Mouse (Mus musculus) neural tube, embryonic 14.5 days (tissue): Measurements from ENCODE around the gene Lrpprc. TPM values are rescaled to one million over a fixed set of nuclear protein-coding genes. Genes with fewer than 3 reads are reported as not detected.

Source experiments
- ATAC-seq: fragments of 200-750 bp; cut with Nextera tagmentation; 2 replicates; pipeline ENCODE4 v1.8.0; 2017; ENCODE audit warnings: low read depth, mild to moderate bottlenecking, moderate TSS enrichment, moderate library complexity
- H3K27ac ChIP-seq: fragments of 300-500 bp; sonication (generic); 2 replicates; pipeline ENCODE4 v1.5.1; 2014; ENCODE audit warnings: low read depth, mild to moderate bottlenecking, control low read depth, low read length, moderate library complexity, mixed read lengths
- H3K27me3 ChIP-seq: fragments of 300-500 bp; sonication (generic); 2 replicates; pipeline ENCODE4 v1.6.1; 2014; ENCODE audit warnings: low read length; ENCODE audit not compliant: control insufficient read depth, insufficient read depth
- H3K36me3 ChIP-seq: fragments of 300-500 bp; sonication (generic); 2 replicates; pipeline ENCODE4 v1.6.1; 2014; ENCODE audit warnings: low read length, mixed read lengths; ENCODE audit not compliant: control insufficient read depth, insufficient read depth
- H3K4me1 ChIP-seq: fragments of 300-500 bp; sonication (generic); 2 replicates; pipeline ENCODE4 v1.6.1; 2014; ENCODE audit warnings: low read length; ENCODE audit not compliant: control insufficient read depth, insufficient read depth
- H3K4me2 ChIP-seq: fragments of 300-500 bp; sonication (generic); 2 replicates; pipeline ENCODE4 v1.6.1; 2014; ENCODE audit warnings: mild to moderate bottlenecking, low read depth, low read length, control low read depth
- H3K4me3 ChIP-seq: fragments of 300-500 bp; sonication (generic); 2 replicates; pipeline ENCODE4 v1.5.1; 2014; ENCODE audit warnings: low read depth, low read length, control low read depth, mixed read lengths
- H3K9ac ChIP-seq: fragments of 300-500 bp; sonication (generic); replicated peaks from 2 replicates; pipeline ENCODE4 v1.6.1; 2014; ENCODE audit warnings: low read depth, mild to moderate bottlenecking, control low read depth, low read length, mixed read lengths
- H3K9me3 ChIP-seq: fragments of 300-500 bp; sonication (generic); 2 replicates; pipeline ENCODE4 v1.6.1; 2016; ENCODE audit warnings: low read length; ENCODE audit not compliant: control insufficient read depth
- WGBS: fragments of 180-500 bp; shearing (Covaris S2); extraction: QIAGEN DNeasy Blood & Tissue Kit; methylation state at CpG from one replicate; pipeline ENCODE4 v1.1.7; 2014; 5-methylcytosine and 5-hydroxymethylcytosine counted together
- polyA plus RNA-seq: library from polyadenylated mRNA; unstranded; fragments of >200 nt; fragmentation: Nextera tagmentation; extraction: Ambion mirVana; gene quantifications from 2 replicates; pipeline ENCODE4 v1.2.1, GENCODE M21; 2014

The Lrpprc gene
- polyA plus RNA-seq, 1 experiment from 2014 or later: 53.1 TPM

GRCm38 (mm10) chr17:84752286-84752685 is 38.3 kb downstream of the Lrpprc start:
- Histone ChIP-seq H3K27me3 (no peaks in the 10 kb centered on the region), H3K9me3 (no peaks in the 10 kb centered on the region), H3K4me2 (no peak overlapping the region), H3K4me1 (peaks cover 21% of the 10 kb centered on the region), H3K4me3 (no peak overlapping the region), H3K9ac (no peak overlapping the region), H3K36me3 (0 out of 2 replicates have a peak, but pooled peaks cover 4% of the 10 kb centered on the region), H3K27ac (no peak overlapping the region)
- ATAC-seq: no peak
- WGBS: 77% methylated on average over 2 of the region's 2 CpGs

GRCm38 (mm10) chr17:84751630-84752191 is 38.9 kb downstream of the Lrpprc start:
- no peak overlapping the region for H3K27ac ChIP-seq
- no peak overlapping the region for H3K4me3 ChIP-seq
- H3K9ac ChIP-seq: no peak overlapping the region
- no peaks in the 10 kb centered on the region for H3K27me3 ChIP-seq
- H3K36me3 ChIP-seq: 0 out of 2 replicates have a peak, but pooled peaks cover 4% of the 10 kb centered on the region
- WGBS: 51% methylated on average over 8 of the region's 8 CpGs
- H3K4me1 ChIP-seq: peaks cover 21% of the 10 kb centered on the region
- H3K4me2 ChIP-seq: no peak overlapping the region
- H3K9me3 ChIP-seq: no peaks in the 10 kb centered on the region
- no peak for ATAC-seq

GRCm38 (mm10) chr17:84750130-84750529 is 40.5 kb downstream of the Lrpprc start:
- peak; percentile 57 for ATAC-seq
- no peaks in the 10 kb centered on the region for H3K27me3 ChIP-seq
- H3K4me1 ChIP-seq: peaks cover 21% of the 10 kb centered on the region
- 22% methylated on average over 4 of the region's 4 CpGs for WGBS
- H3K4me3 ChIP-seq: no peak overlapping the region
- no peak overlapping the region for H3K9ac ChIP-seq
- H3K4me2 ChIP-seq: no peak overlapping the region
- H3K27ac ChIP-seq: no peak overlapping the region; the same call in 1 of the 2 replicates
- no peaks in the 10 kb centered on the region for H3K9me3 ChIP-seq
- 0 out of 2 replicates have a peak, but pooled peaks cover 4% of the 10 kb centered on the region for H3K36me3 ChIP-seq

- Histone ChIP-seq H3K9me3 (no peaks in the 10 kb centered on the region), H3K27ac (peak overlapping the region; percentile 48; the same call in 1 of the 2 replicates), H3K4me1 (peaks cover 21% of the 10 kb centered on the region), H3K9ac (no peak overlapping the region), H3K4me2 (no peak overlapping the region), H3K36me3 (0 out of 2 replicates have a peak, but pooled peaks cover 4% of the 10 kb centered on the region), H3K27me3 (no peaks in the 10 kb centered on the region), H3K4me3 (no peak overlapping the region)
- WGBS: 22% methylated on average over 8 of the region's 8 CpGs
- peak; percentile 71 for ATAC-seq
Measured at GRCm38 (mm10) chr17:84749297-84749696, 41.3 kb downstream of the Lrpprc start.

GRCm38 (mm10) chr17:84748152-84748682 is 42.4 kb downstream of the Lrpprc start:
- 87% methylated on average over 9 of the region's 9 CpGs for WGBS
- peak overlapping the region; percentile 74; the same call in 1 of the 2 replicates for H3K27ac ChIP-seq

GRCm38 (mm10) chr17:84747212-84747611 is 43.4 kb downstream of the Lrpprc start:
- H3K9me3 ChIP-seq: no peaks in the 10 kb centered on the region
- H3K27me3 ChIP-seq: no peaks in the 10 kb centered on the region
- H3K4me1 ChIP-seq: peaks cover 21% of the 10 kb centered on the region
- WGBS: 67% methylated on average over 6 of the region's 6 CpGs
- H3K9ac ChIP-seq: no peak overlapping the region
- peak; percentile 20; the same call in 1 of the 2 replicates for ATAC-seq
- no peak overlapping the region for H3K4me2 ChIP-seq
- H3K36me3 ChIP-seq: 0 out of 2 replicates have a peak, but pooled peaks cover 4% of the 10 kb centered on the region
- no peak overlapping the region for H3K27ac ChIP-seq
- H3K4me3 ChIP-seq: no peak overlapping the region

More at GRCm38 (mm10) chr17:84748152-84748682, 42.4 kb downstream of the Lrpprc start:
- ATAC-seq: no peak
- Histone ChIP-seq H3K4me2 (no peak overlapping the region), H3K9ac (no peak overlapping the region), H3K27me3 (no peaks in the 10 kb centered on the region), H3K36me3 (0 out of 2 replicates have a peak, but pooled peaks cover 4% of the 10 kb centered on the region), H3K4me1 (peaks cover 21% of the 10 kb centered on the region), H3K4me3 (no peak overlapping the region), H3K9me3 (no peaks in the 10 kb centered on the region)

GRCm38 (mm10) chr17:84745001-84745400 is 45.6 kb downstream of the Lrpprc start:
- Histone ChIP-seq H3K4me2 (no peak overlapping the region), H3K36me3 (0 out of 2 replicates have a peak, but pooled peaks cover 4% of the 10 kb centered on the region), H3K27me3 (no peaks in the 10 kb centered on the region), H3K9me3 (no peaks in the 10 kb centered on the region), H3K4me1 (peaks cover 11% of the 10 kb centered on the region; the same call in 1 of the 2 replicates), H3K4me3 (no peak overlapping the region), H3K9ac (no peak overlapping the region), H3K27ac (no peak overlapping the region)
- no peak for ATAC-seq
- WGBS: 39% methylated on average over 9 of the region's 9 CpGs

- Histone ChIP-seq H3K9ac (no peak overlapping the region), H3K9me3 (no peaks in the 10 kb centered on the region), H3K36me3 (0 out of 2 replicates have a peak, but pooled peaks cover 4% of the 10 kb centered on the region), H3K4me3 (no peak overlapping the region), H3K4me2 (no peak overlapping the region), H3K4me1 (peaks cover 9% of the 10 kb centered on the region; the same call in 1 of the 2 replicates), H3K27ac (no peak overlapping the region), H3K27me3 (no peaks in the 10 kb centered on the region)
- 75% methylated on average over 4 of the region's 4 CpGs for whole genome bisulfite sequencing
- no peak for ATAC-seq
Measured at GRCm38 (mm10) chr17:84744256-84744655, 46.3 kb downstream of the Lrpprc start.

- no peak overlapping the region for H3K4me3 ChIP-seq
- H3K9ac ChIP-seq: no peak overlapping the region
- no peaks in the 10 kb centered on the region for H3K27me3 ChIP-seq
- H3K9me3 ChIP-seq: no peaks in the 10 kb centered on the region
- H3K36me3 ChIP-seq: no peaks in the 10 kb centered on the region
- H3K27ac ChIP-seq: no peak overlapping the region
- no peaks in the 10 kb centered on the region for H3K4me1 ChIP-seq
- no peak for ATAC-seq
- 81% methylated on average over 9 of the region's 9 CpGs for WGBS
- no peak overlapping the region for H3K4me2 ChIP-seq
Measured at GRCm38 (mm10) chr17:84738073-84738797, 52.4 kb downstream of the Lrpprc start.
